Comparison of ENCODE assay signal across 8 mouse cellular contexts in the genomic region with DNA sequence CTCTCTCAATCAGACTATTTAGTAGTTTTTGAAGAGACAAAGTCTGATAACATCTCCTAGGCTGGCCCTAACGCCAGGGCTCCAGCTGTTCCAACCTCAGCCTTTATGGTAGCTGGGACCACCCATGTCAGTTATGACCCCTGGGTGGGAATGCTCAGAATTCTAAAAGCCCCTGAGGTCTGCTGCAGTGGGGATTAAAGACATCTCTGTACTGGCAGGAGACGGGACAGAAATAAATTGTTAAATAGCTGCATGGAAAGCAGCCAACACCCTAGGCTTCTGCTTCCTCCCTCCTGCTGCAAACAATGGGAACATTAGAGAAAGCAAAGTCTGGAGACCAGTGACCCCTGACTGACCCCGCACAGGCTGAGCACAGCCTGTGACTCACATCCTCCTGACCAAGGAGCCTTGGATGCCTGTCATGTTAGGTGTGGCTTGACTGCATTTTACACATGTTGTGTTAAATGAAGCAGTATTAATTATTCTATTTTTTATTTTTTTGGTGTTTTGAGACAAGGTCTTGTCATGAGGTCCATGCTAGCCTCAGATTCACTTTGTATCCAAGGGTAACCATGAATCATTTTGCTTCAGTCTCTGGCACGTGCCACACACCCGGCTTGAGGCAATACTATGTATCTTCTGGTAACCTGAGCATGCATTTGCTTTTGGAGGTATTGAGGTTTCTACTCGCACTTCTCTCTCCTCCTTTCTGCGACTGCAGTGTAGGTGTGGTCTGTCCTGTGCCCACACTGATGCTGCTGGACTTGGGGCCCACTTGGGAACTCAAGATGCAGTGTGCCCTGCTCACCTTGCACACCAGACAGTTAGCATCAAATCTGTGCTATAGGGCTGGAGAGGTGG. TPM values are rescaled to one million over a fixed set of nuclear protein-coding genes. Genes with fewer than 3 reads are reported as not detected.
DNase-seq lines count a peak whose midpoint lies in the region; ATAC-seq and TF ChIP-seq lines count a peak whose summit lies in the region.
"Had no signal": no experiment of that assay in that cellular context is flagged by ENCODE, and none has a peak within 500 bp of the region (broad histone marks: within the 10 kb centered on the region; RNA-seq: fewer than 3 reads in every experiment).

No protein-coding gene starts in this region.

- no peak overlapping the region for H3K4me3 ChIP-seq in forebrain, embryonic 15.5 days
- H3K4me3 ChIP-seq in limb, embryonic 13.5 days = no peak overlapping the region
- H3K4me3 ChIP-seq in midbrain, embryonic 14.5 days (replicated peaks; ENCODE audit: low read depth, low read length) = no peak overlapping the region
- H3K4me3 ChIP-seq in cerebellum, adult 2 months (replicated peaks; ENCODE audit: insufficient read depth, low read depth, low read length) = no peak overlapping the region
- H3K4me3 ChIP-seq: megakaryocyte, embryonic 14.5 days had no signal

- H3K4me1 ChIP-seq in forebrain, embryonic 15.5 days = peaks cover 5% of the 10 kb centered on the region
- peaks cover 10% of the 10 kb centered on the region for H3K4me1 ChIP-seq in limb, embryonic 13.5 days
- H3K4me1 ChIP-seq in midbrain, embryonic 14.5 days (ENCODE audit: control insufficient read depth, insufficient read depth, low read length) = 0 out of 2 replicates have a peak, but pooled peaks cover 4% of the 10 kb centered on the region
- no peaks in the 10 kb centered on the region for H3K4me1 ChIP-seq in cerebellum, adult 2 months (ENCODE audit: control insufficient read depth, insufficient read depth, low read length)

- no peaks in the 10 kb centered on the region for H3K27me3 ChIP-seq in forebrain, embryonic 15.5 days
- H3K27me3 ChIP-seq in limb, embryonic 13.5 days = no peaks in the 10 kb centered on the region
- no peaks in the 10 kb centered on the region for H3K27me3 ChIP-seq in midbrain, embryonic 14.5 days (ENCODE audit: control insufficient read depth, insufficient read depth, low read length)
- H3K27me3 ChIP-seq in cerebellum, adult 2 months (ENCODE audit: control insufficient read depth, insufficient read depth, low read length) = no peaks in the 10 kb centered on the region; the same call in 1 of the 2 replicates

- DNase-seq in adrenal gland, postnatal 25 days = peak; percentile 64
- peak; percentile 67 for DNase-seq in midbrain, embryonic 14.5 days
- no peak for DNase-seq in cerebellum, adult 2 months
- no peak for DNase-seq in left cerebral cortex, postnatal 14 days (ENCODE audit: low spot score in 2 of 2)

- 9% methylated on average over 7 of the region's 7 CpGs for WGBS in forebrain, embryonic 15.5 days
- 19% methylated on average over 7 of the region's 7 CpGs for WGBS in limb, embryonic 13.5 days
- 4% methylated on average over 7 of the region's 7 CpGs for WGBS in midbrain, embryonic 14.5 days
- 17% methylated on average over 7 of the region's 7 CpGs for WGBS in cerebellum, adult 2 months

- ATAC-seq in forebrain, embryonic 15.5 days (replicated peaks) = peak; percentile 55
- peak; percentile 65 to 80 for ATAC-seq in hematopoietic stem cell, adult 5-6 weeks (replicated peaks in 1 of 2; ENCODE audit: insufficient read depth in 1 of 2, low FRiP score in 2 of 2, low TSS enrichment in 1 of 2, low read depth in 1 of 2, poor library complexity in 2 of 2, severe bottlenecking in 2 of 2)
- ATAC-seq in limb, embryonic 13.5 days (ENCODE audit: low FRiP score, low read depth) = peak; percentile 92
- no peak for ATAC-seq in midbrain, embryonic 14.5 days (ENCODE audit: low FRiP score, low TSS enrichment)

- TF ChIP-seq CTCF in cerebellum, adult 2 months (IDR thresholded peaks at IDR 0.05; ENCODE audit: borderline replicate concordance, insufficient read depth, low read depth, low read length) = no peak

- intact Hi-C loops in left cerebral cortex, postnatal 14 days (cut with DNase I) = no loop called here

- H3K9ac ChIP-seq in forebrain, embryonic 15.5 days (replicated peaks) = no peak overlapping the region
- H3K9ac ChIP-seq in limb, embryonic 13.5 days = no peak overlapping the region
- no peak overlapping the region for H3K9ac ChIP-seq in midbrain, embryonic 14.5 days (replicated peaks; ENCODE audit: low read length)

- 0 out of 2 replicates have a peak overlapping the region, but pooled peaks have one; percentile 6 for H3K27ac ChIP-seq in forebrain, embryonic 15.5 days (replicated peaks)
- peak overlapping the region; percentile 77; the same call in 1 of the 2 replicates for H3K27ac ChIP-seq in limb, embryonic 13.5 days
- H3K27ac ChIP-seq in midbrain, embryonic 14.5 days (replicated peaks; ENCODE audit: low read depth, low read length) = peak overlapping the region; percentile 26; the same call in 1 of the 2 replicates
- no peak overlapping the region for H3K27ac ChIP-seq in cerebellum, adult 2 months (ENCODE audit: insufficient read depth, low read length)

- H3K36me3 ChIP-seq in forebrain, embryonic 15.5 days = no peaks in the 10 kb centered on the region
- H3K36me3 ChIP-seq in limb, embryonic 13.5 days = no peaks in the 10 kb centered on the region
- no peaks in the 10 kb centered on the region for H3K36me3 ChIP-seq in midbrain, embryonic 14.5 days (ENCODE audit: control insufficient read depth, insufficient read depth, low read length)

- TF ChIP-seq POLR2A in cerebellum, adult 2 months (IDR thresholded peaks at IDR 0.05; ENCODE audit: borderline replicate concordance, insufficient read depth, low read length) = no peak

- H3K9me3 ChIP-seq in forebrain, embryonic 15.5 days = no peaks in the 10 kb centered on the region
- no peaks in the 10 kb centered on the region for H3K9me3 ChIP-seq in limb, embryonic 13.5 days
- no peaks in the 10 kb centered on the region for H3K9me3 ChIP-seq in midbrain, embryonic 14.5 days (ENCODE audit: control insufficient read depth, low read length)

- H3K4me2 ChIP-seq in forebrain, embryonic 15.5 days (replicated peaks) = no peak overlapping the region
- H3K4me2 ChIP-seq in limb, embryonic 13.5 days (replicated peaks) = no peak overlapping the region
- no peak overlapping the region for H3K4me2 ChIP-seq in midbrain, embryonic 14.5 days (ENCODE audit: low read length)

RNA-seq across cellular contexts. Expression of a gene that starts 18.9 kb away (rescaled TPM):
- total RNA-seq in adrenal gland, postnatal 25 days (2021) = 2,613 and 2,647 TPM in 2 replicates
- 868 and 874 TPM in 2 replicates for polyA plus RNA-seq in forebrain, embryonic 15.5 days (2015; fragmentation: Nextera tagmentation; extraction: Ambion mirVana)
- 893 and 1,274 TPM in 2 replicates for total RNA-seq in hematopoietic stem cell, adult 5-6 weeks (2017)
- polyA plus RNA-seq in limb, embryonic 13.5 days (2015; fragmentation: Nextera tagmentation; extraction: Ambion mirVana) = 1,027 and 1,051 TPM in 2 replicates
- 851 and 883 TPM in 2 replicates for polyA plus RNA-seq in midbrain, embryonic 14.5 days (2014; fragmentation: Nextera tagmentation; extraction: Ambion mirVana)
- 698 and 753 TPM in 2 replicates for polyA plus RNA-seq in cerebellum, adult 2 months (2012; rRNA removed)
- total RNA-seq in left cerebral cortex, postnatal 14 days (2021) = 1,000 to 10,000 TPM; 1,045 to 1,071 TPM

Comparison
In these comparisons a context has a peak if more than half of its experiments do, and no peak if none do; other contexts are left out.
1. DNase-seq: peak in adrenal gland, postnatal 25 days (single experiment) and midbrain, embryonic 14.5 days (single experiment); none in cerebellum, adult 2 months (0 of 2) and left cerebral cortex, postnatal 14 days (0 of 2).